Mouse (Mus musculus) MEL (cell line): ENCODE measurements around the gene S100a13.

Source experiments
- CTCF ChIP-seq, 3 experiments: IDR thresholded peaks in 2 of 3; conservative IDR thresholded peaks in 1 of 3; 2 replicates each; pipeline ENCODE4 v1.5.1; 2011 to 2012; ENCODE audit warnings: low read length in 3 of 3, low read depth in 2 of 3, mild to moderate bottlenecking in 2 of 3, improper control_type of control experiment in 1 of 3, inconsistent platforms in 1 of 3, mixed read lengths in 1 of 3, moderate library complexity in 1 of 3; ENCODE audit not compliant: control insufficient read depth in 1 of 3, insufficient read depth in 1 of 3, poor library complexity in 1 of 3, severe bottlenecking in 1 of 3
- EP300 ChIP-seq, 2 experiments: IDR thresholded peaks; 2 replicates each; pipeline ENCODE4 v1.6.1; 2011; ENCODE audit warnings: improper control_type of control experiment in 2 of 2, low read length in 2 of 2, low read depth in 1 of 2, mild to moderate bottlenecking in 1 of 2
- GATA1 ChIP-seq: IDR thresholded peaks from 2 replicates; pipeline ENCODE4 v1.6.1; 2011; ENCODE audit warnings: low read depth, low read length, improper control_type of control experiment
- MAFK ChIP-seq: IDR thresholded peaks from 2 replicates; pipeline ENCODE4 v1.6.1; 2011; ENCODE audit warnings: low read depth, mild to moderate bottlenecking, low read length, improper control_type of control experiment, borderline replicate concordance
- MAZ ChIP-seq: IDR thresholded peaks from 2 replicates; pipeline ENCODE4 v1.6.1; 2012; ENCODE audit warnings: low read depth, mild to moderate bottlenecking, inconsistent platforms, low read length, improper control_type of control experiment
- MYC ChIP-seq: IDR thresholded peaks from 2 replicates; pipeline ENCODE4 v1.6.1; 2011; ENCODE audit warnings: low read depth, mild to moderate bottlenecking, low read length, improper control_type of control experiment, moderate library complexity
- POLR2A ChIP-seq, 2 experiments: IDR thresholded peaks; 2 replicates each; pipeline ENCODE4 v1.6.1; 2011 to 2012; ENCODE audit warnings: low read length in 2 of 2, mild to moderate bottlenecking in 2 of 2, control low read depth in 1 of 2, improper control_type of control experiment in 1 of 2, low read depth in 1 of 2, moderate library complexity in 1 of 2; ENCODE audit not compliant: control insufficient read depth in 1 of 2, insufficient read depth in 1 of 2, poor library complexity in 1 of 2
- TAL1 ChIP-seq: IDR thresholded peaks from 2 replicates; pipeline ENCODE4 v1.6.1; 2012; ENCODE audit warnings: mild to moderate bottlenecking, inconsistent platforms, low read length, moderate library complexity, mixed read lengths
- ZNF384 ChIP-seq: IDR thresholded peaks from 2 replicates; pipeline ENCODE4 v1.6.1; 2012; ENCODE audit warnings: low read depth, mild to moderate bottlenecking, inconsistent platforms, low read length, improper control_type of control experiment

GRCm38 (mm10) chr3:90508287-90508949 is 5.8 kb upstream of the S100a13 start:
- TF ChIP-seq EP300 (IDR thresholded peaks at IDR 0.05; ENCODE audit: low read depth in 1 of 2, low read length in 2 of 2), result no peak
- 0 out of 6 replicates have a peak, but pooled peaks of 1 of the 3 experiments have one; percentile 11 for TF ChIP-seq CTCF (IDR thresholded peaks at IDR 0.05 in 2 of 3, conservative IDR thresholded peaks at IDR 0.05 in 1 of 3; ENCODE audit: control insufficient read depth in 1 of 3, insufficient read depth in 1 of 3, low read depth in 2 of 3, low read length in 3 of 3, poor library complexity in 1 of 3, severe bottlenecking in 1 of 3)
- TF ChIP-seq POLR2A (IDR thresholded peaks at IDR 0.05; ENCODE audit: control insufficient read depth in 1 of 2, insufficient read depth in 1 of 2, low read depth in 1 of 2, low read length in 2 of 2, poor library complexity in 1 of 2), result no peak
- TF ChIP-seq TAL1, result no peak
- TF ChIP-seq MAFK, result no peak
- TF ChIP-seq GATA1, result no peak
- TF ChIP-seq ZNF384, result peak; percentile 69
- no peak for TF ChIP-seq MYC
- TF ChIP-seq MAZ, result no peak
